Mouse (Mus musculus) stomach, embryonic 16.5 days (tissue): ENCODE results near the gene Gna14. TPM values are rescaled to one million over a fixed set of nuclear protein-coding genes. Genes with fewer than 3 reads are reported as not detected.
A peak's percentile ranks its signal among the peaks of the same experiment; 100 is the strongest.

Source experiments
- ATAC-seq: fragments of 200-750 bp; cut with Nextera tagmentation; 2 replicates; pipeline ENCODE4 v1.8.0; 2017; ENCODE audit warnings: moderate number of reproducible peaks, moderate TSS enrichment; ENCODE audit not compliant: insufficient read depth, low FRiP score
- H3K27ac ChIP-seq: fragments of 300-500 bp; sonication (generic); 2 replicates; pipeline ENCODE4 v1.5.1; 2014; ENCODE audit warnings: low read length
- H3K27me3 ChIP-seq: fragments of 300-500 bp; sonication (generic); 2 replicates; pipeline ENCODE4 v1.6.1; 2014; ENCODE audit warnings: low read length, control low read depth, mixed read lengths; ENCODE audit not compliant: control insufficient read depth, insufficient read depth
- H3K36me3 ChIP-seq: fragments of 300-500 bp; sonication (generic); 2 replicates; pipeline ENCODE4 v1.6.1; 2014; ENCODE audit warnings: low read length; ENCODE audit not compliant: control insufficient read depth, insufficient read depth
- H3K4me1 ChIP-seq: fragments of 300-500 bp; sonication (generic); 2 replicates; pipeline ENCODE4 v1.6.1; 2014; ENCODE audit warnings: low read length, control low read depth, mixed read lengths; ENCODE audit not compliant: control insufficient read depth, insufficient read depth
- H3K4me2 ChIP-seq: fragments of 300-500 bp; sonication (generic); 2 replicates; pipeline ENCODE4 v1.6.1; 2014; ENCODE audit warnings: low read depth, low read length, mixed read lengths
- H3K4me3 ChIP-seq: fragments of 300-500 bp; sonication (generic); replicated peaks from 2 replicates; pipeline ENCODE4 v1.5.1; 2014; ENCODE audit warnings: mild to moderate bottlenecking, low read length
- H3K9ac ChIP-seq: fragments of 300-500 bp; sonication (generic); 2 replicates; pipeline ENCODE4 v1.6.1; 2014; ENCODE audit warnings: low read length
- H3K9me3 ChIP-seq: fragments of 300-500 bp; sonication (generic); replicated peaks from 2 replicates; pipeline ENCODE4 v1.6.1; 2016; ENCODE audit warnings: low read length, control low read depth; ENCODE audit not compliant: control insufficient read depth
- WGBS: fragments of 180-500 bp; shearing (Covaris S2); extraction: QIAGEN DNeasy Blood & Tissue Kit; methylation state at CpG from one replicate; pipeline ENCODE4 v1.1.7; 2014; 5-methylcytosine and 5-hydroxymethylcytosine counted together
- polyA plus RNA-seq: library from polyadenylated mRNA; unstranded; fragments of >200 nt; fragmentation: Nextera tagmentation; extraction: Ambion mirVana; gene quantifications from 2 replicates; pipeline ENCODE4 v1.2.1, GENCODE M21; 2015

Gna14 gene
- polyA plus RNA-seq, 1 experiment from 2014 or later: 13.7 TPM

DNA sequence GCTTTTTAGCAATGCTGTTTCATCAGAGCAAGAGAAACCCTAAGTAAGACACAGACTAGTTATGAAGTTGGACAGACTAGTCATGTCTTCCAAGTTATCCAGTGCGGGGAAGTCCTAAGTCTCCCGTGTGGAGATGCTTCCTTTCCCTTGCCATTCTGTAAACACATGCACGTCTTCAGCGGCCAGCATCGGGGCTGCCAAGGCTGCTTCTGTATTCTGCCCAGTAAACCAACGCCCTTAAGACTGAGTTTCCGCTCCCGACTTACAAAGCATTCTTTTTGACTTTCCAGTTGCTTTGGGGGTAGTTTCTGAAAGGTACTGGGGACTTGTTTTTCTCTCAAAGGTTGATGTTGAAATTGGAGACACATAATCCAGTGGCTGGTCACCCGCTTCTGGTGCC, 26.9 kb downstream of the Gna14 start:
- no peaks in the 10 kb centered on the region for H3K27me3 ChIP-seq
- no peaks in the 10 kb centered on the region for H3K4me1 ChIP-seq
- H3K4me3 ChIP-seq: no peak overlapping the region
- no peak overlapping the region for H3K9ac ChIP-seq
- no peak overlapping the region for H3K4me2 ChIP-seq
- no peak overlapping the region for H3K27ac ChIP-seq
- no peaks in the 10 kb centered on the region for H3K36me3 ChIP-seq
- H3K9me3 ChIP-seq: no peaks in the 10 kb centered on the region
- 65% methylated on average over 9 of the region's 9 CpGs for WGBS
- ATAC-seq: no peak

DNA sequence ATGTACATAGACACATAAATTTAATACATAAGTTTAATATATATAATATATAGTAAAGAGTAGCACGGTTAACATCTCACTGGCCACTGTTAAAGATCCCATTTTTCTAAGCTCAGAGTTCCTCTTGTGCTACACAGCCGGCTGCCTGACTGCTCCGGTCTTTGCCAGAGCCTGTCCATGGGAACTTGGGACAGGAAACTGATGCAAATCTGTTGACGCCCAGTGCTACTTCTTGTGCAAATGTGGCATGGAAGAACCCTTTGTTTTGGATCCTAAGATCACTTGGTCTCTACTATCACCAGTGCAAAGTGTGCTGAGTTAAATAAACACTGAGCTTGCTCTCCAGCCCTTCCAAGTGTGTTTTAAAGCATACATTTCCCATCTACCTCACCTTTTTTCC, 29.2 kb downstream of the Gna14 start:
- Histone ChIP-seq H3K27ac (no peak overlapping the region), H3K4me2 (no peak overlapping the region), H3K9me3 (no peaks in the 10 kb centered on the region; the same call in 1 of the 2 replicates), H3K36me3 (no peaks in the 10 kb centered on the region), H3K4me1 (no peaks in the 10 kb centered on the region), H3K4me3 (no peak overlapping the region), H3K9ac (no peak overlapping the region), H3K27me3 (no peaks in the 10 kb centered on the region)
- ATAC-seq: no peak
- 70% methylated on average over 4 of the region's 4 CpGs for WGBS

- no peak for ATAC-seq
- H3K4me3 ChIP-seq: no peak overlapping the region
- no peaks in the 10 kb centered on the region; the same call in 1 of the 2 replicates for H3K9me3 ChIP-seq
- no peaks in the 10 kb centered on the region for H3K27me3 ChIP-seq
- H3K27ac ChIP-seq: no peak overlapping the region
- no peak overlapping the region for H3K9ac ChIP-seq
- no peaks in the 10 kb centered on the region for H3K36me3 ChIP-seq
- no peak overlapping the region for H3K4me2 ChIP-seq
- WGBS: 50% methylated on average over 2 of the region's 2 CpGs
- H3K4me1 ChIP-seq: no peaks in the 10 kb centered on the region
These were observed 33.3 kb downstream of the Gna14 start for GRCm38 (mm10) chr19:16468756-16469374.

- Histone ChIP-seq H3K4me2 (no peak overlapping the region), H3K4me3 (no peak overlapping the region), H3K36me3 (no peaks in the 10 kb centered on the region), H3K4me1 (no peaks in the 10 kb centered on the region), H3K9me3 (no peaks in the 10 kb centered on the region; the same call in 1 of the 2 replicates), H3K27me3 (no peaks in the 10 kb centered on the region), H3K9ac (no peak overlapping the region), H3K27ac (no peak overlapping the region)
- no peak for ATAC-seq
- 83% methylated on average over 5 of the region's 5 CpGs for WGBS
These were observed 37.1 kb downstream of the Gna14 start for GRCm38 (mm10) chr19:16472655-16473054.

DNA sequence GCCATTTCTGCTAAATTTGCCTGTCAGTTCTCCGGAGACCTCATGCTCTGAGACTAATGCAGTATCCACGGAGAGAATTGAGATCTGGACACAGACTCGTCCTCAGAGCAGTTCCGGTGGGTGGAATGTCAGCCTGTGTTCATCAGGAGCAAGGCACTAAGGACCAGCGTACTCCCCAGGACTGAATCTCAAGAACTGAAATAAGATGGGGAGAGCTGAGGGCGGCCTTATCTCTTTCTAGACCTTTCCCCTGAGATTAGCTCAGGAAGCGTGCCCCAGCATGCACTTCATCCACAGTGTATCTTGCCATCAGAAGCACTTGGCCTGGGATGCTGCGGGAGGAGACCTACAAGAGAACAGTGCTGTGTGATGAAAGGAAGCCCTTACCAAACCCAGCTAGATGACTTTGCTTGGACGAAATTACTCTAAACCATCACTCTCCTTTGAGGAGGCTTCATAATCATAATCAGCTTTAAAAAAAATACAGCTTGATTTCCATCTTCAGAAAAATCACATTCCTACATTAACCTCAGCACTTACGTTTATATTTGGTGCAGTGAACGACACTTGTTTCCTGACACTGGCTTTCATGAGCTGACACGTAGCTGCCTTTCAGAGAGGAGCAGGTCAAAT, 41.9 kb downstream of the Gna14 start:
- Histone ChIP-seq H3K9ac (no peak overlapping the region), H3K27me3 (no peaks in the 10 kb centered on the region), H3K4me1 (no peaks in the 10 kb centered on the region), H3K4me3 (no peak overlapping the region), H3K27ac (no peak overlapping the region), H3K36me3 (no peaks in the 10 kb centered on the region), H3K9me3 (no peaks in the 10 kb centered on the region), H3K4me2 (no peak overlapping the region)
- ATAC-seq: no peak
- WGBS: 78% methylated on average over 12 of the region's 12 CpGs

DNA sequence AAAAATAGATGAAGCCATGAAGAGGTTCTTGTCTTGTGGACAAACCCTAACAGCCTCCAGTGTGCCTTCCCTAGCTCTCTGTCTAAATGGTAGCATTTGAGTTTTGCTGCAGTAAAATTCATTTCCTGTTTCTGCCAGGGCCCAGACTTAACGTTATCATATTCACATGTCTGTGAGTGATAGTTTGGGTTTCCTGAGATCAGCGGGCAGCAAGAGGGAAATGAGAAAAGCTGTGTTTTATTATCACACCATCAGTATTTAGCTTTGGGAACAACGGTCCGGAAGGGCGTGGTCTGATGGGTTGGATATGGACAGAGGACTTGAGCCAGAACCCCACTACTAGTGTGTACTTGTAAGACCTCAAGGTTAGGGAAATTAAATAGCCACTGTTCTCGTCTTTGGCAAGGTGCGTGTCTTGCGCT, 42.6 kb downstream of the Gna14 start:
- Histone ChIP-seq H3K9me3 (no peaks in the 10 kb centered on the region), H3K27me3 (no peaks in the 10 kb centered on the region), H3K36me3 (no peaks in the 10 kb centered on the region), H3K4me2 (no peak overlapping the region), H3K4me3 (no peak overlapping the region), H3K27ac (no peak overlapping the region), H3K9ac (no peak overlapping the region), H3K4me1 (no peaks in the 10 kb centered on the region)
- 60% methylated on average over 8 of the region's 8 CpGs for WGBS
- ATAC-seq: no peak

DNA sequence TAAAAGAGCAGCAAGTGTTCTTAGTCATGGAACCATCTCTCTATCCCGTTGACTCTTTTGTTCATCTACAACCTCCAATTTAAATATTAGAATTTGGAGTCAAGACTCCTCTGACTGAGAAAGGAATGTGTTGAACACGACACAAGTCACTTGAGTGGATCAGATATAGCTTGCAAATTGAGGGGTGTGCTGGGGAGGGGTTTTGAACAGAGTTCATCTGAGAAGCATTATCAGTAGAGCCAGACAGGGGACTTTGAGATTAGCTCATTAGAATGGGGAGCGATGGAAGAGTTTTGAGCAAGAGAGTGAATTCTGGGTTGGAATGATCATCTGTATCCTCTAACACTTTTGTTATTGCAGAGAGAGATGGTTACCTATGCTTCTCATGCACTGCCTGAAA, 46.5 kb downstream of the Gna14 start:
- H3K9me3 ChIP-seq: no peaks in the 10 kb centered on the region

DNA sequence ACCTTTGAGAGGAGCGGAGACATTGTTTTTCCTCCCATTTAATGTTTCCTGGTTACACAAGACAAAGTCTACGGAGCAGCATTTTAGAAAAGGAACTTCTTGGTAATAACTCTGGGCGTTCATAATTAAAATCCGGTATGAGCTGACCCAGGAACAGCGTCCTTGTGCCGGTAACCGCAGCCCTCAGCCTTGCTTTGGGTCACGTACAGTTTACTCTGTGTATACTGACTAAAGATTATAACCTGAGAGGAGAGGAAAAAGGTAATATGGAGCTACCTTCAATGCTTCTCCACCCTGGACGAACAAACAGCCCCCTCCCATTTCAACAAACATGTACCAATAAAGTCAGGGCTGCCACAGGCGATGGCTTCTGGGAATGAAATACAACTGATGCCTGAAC, 48.7 kb downstream of the Gna14 start:
- Histone ChIP-seq H3K27ac (peak overlapping the region; percentile 34; the same call in 1 of the 2 replicates), H3K4me1 (no peaks in the 10 kb centered on the region), H3K4me2 (no peak overlapping the region), H3K9me3 (no peaks in the 10 kb centered on the region), H3K4me3 (no peak overlapping the region), H3K27me3 (no peaks in the 10 kb centered on the region), H3K9ac (no peak overlapping the region), H3K36me3 (no peaks in the 10 kb centered on the region)
- 65% methylated on average over 10 of the region's 10 CpGs for WGBS
- peak; percentile 84; the same call in 1 of the 2 replicates for ATAC-seq

More for the DNA sequence above, 46.5 kb downstream of the Gna14 start:
- no peaks in the 10 kb centered on the region for H3K4me1 ChIP-seq
- no peak overlapping the region for H3K4me2 ChIP-seq
- no peaks in the 10 kb centered on the region for H3K27me3 ChIP-seq
- H3K9ac ChIP-seq: no peak overlapping the region
- WGBS: 84% methylated on average over 3 of the region's 3 CpGs
- H3K4me3 ChIP-seq: no peak overlapping the region
- H3K36me3 ChIP-seq: no peaks in the 10 kb centered on the region
- ATAC-seq: no peak
- no peak overlapping the region for H3K27ac ChIP-seq

- Histone ChIP-seq H3K27me3 (no peaks in the 10 kb centered on the region), H3K9ac (no peak overlapping the region), H3K4me3 (no peak overlapping the region), H3K27ac (peak overlapping the region; percentile 1; the same call in 1 of the 2 replicates), H3K4me1 (no peaks in the 10 kb centered on the region), H3K9me3 (no peaks in the 10 kb centered on the region), H3K4me2 (no peak overlapping the region), H3K36me3 (no peaks in the 10 kb centered on the region)
- ATAC-seq: no peak
- 59% methylated on average over 5 of the region's 5 CpGs for WGBS
These were observed 49.1 kb downstream of the Gna14 start for GRCm38 (mm10) chr19:16484671-16485070.
